Mouse (Mus musculus): Measurements from ENCODE around the gene Spz1. TPM values are rescaled to one million over a fixed set of nuclear protein-coding genes. Genes with fewer than 3 reads are reported as not detected.
A peak's percentile ranks its signal among the peaks of the same experiment; 100 is the strongest.

Gene Spz1
- total RNA-seq, 2 experiments from 2014 or later = 0.18 TPM; not detected in 1

- ATAC-seq (ENCODE audit: poor library complexity, severe bottlenecking) = peak; percentile 77
These were observed 4.5 kb upstream of the Spz1 start for GRCm38 (mm10) chr13:92580220-92581043.

GRCm38 (mm10) chr13:92578210-92578609, 2.2 kb upstream of the Spz1 start:
- no peak for ATAC-seq (ENCODE audit: poor library complexity, severe bottlenecking)

- peak; percentile 32; the same call in 1 of the 2 replicates for ATAC-seq (ENCODE audit: poor library complexity, severe bottlenecking)
These were observed 716 bp upstream of the Spz1 start for GRCm38 (mm10) chr13:92576688-92577087.

GRCm38 (mm10) chr13:92559429-92559828, 16.5 kb downstream of the Spz1 start:
- no peak for ATAC-seq (ENCODE audit: poor library complexity, severe bottlenecking)

GRCm38 (mm10) chr13:92557229-92557628, 18.7 kb downstream of the Spz1 start:
- no peak for ATAC-seq (ENCODE audit: poor library complexity, severe bottlenecking)

- no peak for ATAC-seq (ENCODE audit: poor library complexity, severe bottlenecking)
These were observed 19.4 kb downstream of the Spz1 start for GRCm38 (mm10) chr13:92556458-92557126.

- no peak for ATAC-seq (ENCODE audit: poor library complexity, severe bottlenecking)
These were observed 28.9 kb downstream of the Spz1 start for GRCm38 (mm10) chr13:92547093-92547492.

- no peak for ATAC-seq (ENCODE audit: poor library complexity, severe bottlenecking)
These were observed 35.0 kb downstream of the Spz1 start for GRCm38 (mm10) chr13:92540997-92541396.

- ATAC-seq (ENCODE audit: poor library complexity, severe bottlenecking) = no peak
These were observed 36.8 kb downstream of the Spz1 start for GRCm38 (mm10) chr13:92539126-92539525.

- ATAC-seq (ENCODE audit: poor library complexity, severe bottlenecking) = no peak
These were observed 42.2 kb downstream of the Spz1 start for GRCm38 (mm10) chr13:92533801-92534200.

GRCm38 (mm10) chr13:92532216-92532615, 43.8 kb downstream of the Spz1 start:
- no peak for ATAC-seq (ENCODE audit: poor library complexity, severe bottlenecking)

GRCm38 (mm10) chr13:92531237-92531636, 44.7 kb downstream of the Spz1 start:
- ATAC-seq (ENCODE audit: poor library complexity, severe bottlenecking) = peak; percentile 9

- peak; percentile 78 for ATAC-seq (ENCODE audit: poor library complexity, severe bottlenecking)
These were observed 45.2 kb downstream of the Spz1 start, which contains the start of gene Zfyve16 for GRCm38 (mm10) chr13:92530721-92531211. Gene Zfyve16 (minus strand): TSS chr13:92530868.

- no peak for ATAC-seq (ENCODE audit: poor library complexity, severe bottlenecking)
These were observed 45.9 kb downstream of the Spz1 start for GRCm38 (mm10) chr13:92529828-92530720.

Other genes starting within 250 kb of the Spz1 start
- gene Dhfr, start 221.4 kb downstream of the Spz1 start, total RNA-seq (2015) = 11.8 and 13.6 TPM in 2 replicates
- 12.6 and 12.7 TPM in 2 replicates for gene Dhfr, start 221.4 kb downstream of the Spz1 start, total RNA-seq (2017)
- 17.3 and 21.3 TPM in 2 replicates for gene Msh3, start 221.2 kb downstream of the Spz1 start, total RNA-seq (2015)
- gene Msh3, start 221.2 kb downstream of the Spz1 start, total RNA-seq (2017) = 27.5 and 34.6 TPM in 2 replicates
- not detected in 2 replicates for gene Ankrd34b, start 150.3 kb downstream of the Spz1 start, total RNA-seq (2015)
- gene Ankrd34b, start 150.3 kb downstream of the Spz1 start, total RNA-seq (2017) = not detected in 2 replicates
- gene Fam151b, start 92.2 kb downstream of the Spz1 start, total RNA-seq (2015) = 11.6 and 12.7 TPM in 2 replicates
- 7.7 and 12.7 TPM in 2 replicates for gene Fam151b, start 92.2 kb downstream of the Spz1 start, total RNA-seq (2017)
- gene Zfyve16, start 45.3 kb downstream of the Spz1 start, total RNA-seq (2015) = 11.5 and 13.0 TPM in 2 replicates
- gene Zfyve16, start 45.3 kb downstream of the Spz1 start, total RNA-seq (2017) = 10.9 and 14.7 TPM in 2 replicates
- 10.8 and 12.0 TPM in 2 replicates for gene Serinc5, start 34.9 kb upstream of the Spz1 start, total RNA-seq (2015)
- gene Serinc5, start 34.9 kb upstream of the Spz1 start, total RNA-seq (2017) = 9.7 and 11.8 TPM in 2 replicates
- gene Thbs4, start 218.6 kb upstream of the Spz1 start, total RNA-seq (2015) = not detected in 2 replicates
- gene Thbs4, start 218.6 kb upstream of the Spz1 start, total RNA-seq (2017) = not detected in 2 replicates

Measured in megakaryocyte, adult 5-6 weeks (primary cell).